Mouse (Mus musculus) ES-E14 (cell line): Measurements from ENCODE around the gene Pced1b. TPM values are rescaled to one million over a fixed set of nuclear protein-coding genes. Genes with fewer than 3 reads are reported as not detected.
"Not testable (repeated sequence)": the region's sequence is repeated elsewhere in the genome, so short reads cannot be mapped to it uniquely, and the experiment has no call there.

Experiments used
- DNase-seq: peaks from one replicate; pipeline ENCODE4 v3.0.0-alpha.2; 2013; ENCODE audit warnings: low read depth, low spot score
- H3K27ac ChIP-seq: 2 replicates; pipeline ENCODE4 v1.5.1; 2012; ENCODE audit warnings: low read depth, mild to moderate bottlenecking, low read length, moderate library complexity, mixed read lengths; ENCODE audit not compliant: poor library complexity, insufficient read depth, severe bottlenecking
- H3K36me3 ChIP-seq: 2 replicates; pipeline ENCODE4 v1.6.1; 2012; ENCODE audit warnings: mild to moderate bottlenecking, low read length, moderate library complexity, mixed read lengths; ENCODE audit not compliant: control insufficient read depth, poor library complexity, insufficient read depth, severe bottlenecking
- H3K4me1 ChIP-seq, 2 experiments: fragments of 150-350 bp in 1 of 2; sonication (generic) in 1 of 2; 2 replicates each; pipeline ENCODE4 v1.6.1; 2012; ENCODE audit warnings: low read length in 2 of 2, mild to moderate bottlenecking in 1 of 2, mixed read lengths in 1 of 2; ENCODE audit not compliant: control insufficient read depth in 2 of 2, insufficient read depth in 2 of 2, poor library complexity in 1 of 2
- H3K4me3 ChIP-seq, 2 experiments: fragments of 150-350 bp in 1 of 2; sonication (generic) in 1 of 2; 2 replicates each; pipeline ENCODE4 v1.5.1; 2012; ENCODE audit warnings: low read length in 2 of 2, low read depth in 1 of 2, mild to moderate bottlenecking in 1 of 2, mixed read lengths in 1 of 2; ENCODE audit not compliant: insufficient read depth in 1 of 2, poor library complexity in 1 of 2, severe bottlenecking in 1 of 2
- H3K9ac ChIP-seq: 2 replicates; pipeline ENCODE4 v1.6.1; 2012; ENCODE audit warnings: low read depth, mild to moderate bottlenecking, low read length, mixed read lengths; ENCODE audit not compliant: poor library complexity, insufficient read depth, severe bottlenecking
- H3K9me3 ChIP-seq: fragments of 150-350 bp; sonication (generic); 2 replicates; pipeline ENCODE4 v1.6.1; 2012; ENCODE audit warnings: low read depth, mild to moderate bottlenecking, low read length; ENCODE audit not compliant: control insufficient read depth, insufficient read depth
- CHD2 ChIP-seq: IDR thresholded peaks from 2 replicates; pipeline ENCODE4 v1.6.1; 2014; ENCODE audit warnings: mild to moderate bottlenecking, low read depth, low read length, inconsistent platforms
- HCFC1 ChIP-seq: IDR thresholded peaks from 2 replicates; pipeline ENCODE4 v1.6.1; 2012; ENCODE audit warnings: low read length, inconsistent platforms, borderline replicate concordance; ENCODE audit not compliant: insufficient read depth
- MAFK ChIP-seq: IDR thresholded peaks from 2 replicates; pipeline ENCODE4 v1.6.1; 2014; ENCODE audit warnings: mild to moderate bottlenecking, low read depth, low read length, inconsistent platforms; ENCODE audit not compliant: insufficient read depth
- ZC3H11A ChIP-seq: IDR thresholded peaks from 2 replicates; pipeline ENCODE4 v1.6.1; 2012; ENCODE audit warnings: low read depth, mild to moderate bottlenecking, inconsistent platforms, low read length, borderline replicate concordance
- ZNF384 ChIP-seq: IDR thresholded peaks from 2 replicates; pipeline ENCODE4 v1.6.1; 2012; ENCODE audit warnings: low read depth, low read length, inconsistent platforms
- in situ Hi-C, 2 experiments: fragments of 600-800 bp; cut with MboI; formaldehyde crosslinking; loops; one replicate each; pipeline ENCODE4 v1.15.1; 2025; ENCODE audit warnings: low sequenced_read_pairs in 2 of 2, inconsistent platforms in 1 of 2; ENCODE audit not compliant: unreplicated experiment in 2 of 2
- total RNA-seq: library from RNA; depleted of rRNA; stranded (reverse); fragments of 300-350 nt; gene quantifications from 2 replicates; pipeline ENCODE4 v1.2.3, GENCODE M21; 2012

Gene Pced1b
- total RNA-seq, 1 experiment: 29.0 TPM

DNA sequence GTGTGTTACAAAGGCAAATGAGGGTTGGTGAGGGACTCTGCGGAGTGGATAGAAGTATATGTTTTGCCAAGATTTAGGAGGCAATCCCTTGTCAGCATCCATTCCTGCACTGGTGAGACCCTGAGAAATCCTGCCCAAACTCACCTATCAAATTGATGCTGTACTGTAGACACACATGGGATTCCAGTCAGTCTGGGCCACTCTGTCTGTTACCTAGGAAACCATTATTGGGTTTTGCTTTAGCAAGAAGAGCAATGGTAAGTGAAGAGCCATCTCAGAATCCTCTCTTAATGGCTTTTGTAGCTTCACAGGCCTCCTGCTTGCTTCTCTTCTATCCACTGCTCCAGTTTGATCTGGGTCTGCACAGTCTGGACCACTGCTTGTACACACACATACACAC, 110.1 kb downstream of the Pced1b start:
- no peak overlapping the region for H3K27ac ChIP-seq
- H3K9ac ChIP-seq: no peak overlapping the region
- TF ChIP-seq MAFK: no peak
- H3K4me3 ChIP-seq: no peak overlapping the region
- in situ Hi-C loops: no loop called here
- peaks cover 2 to 11% of the 10 kb centered on the region in 2 experiments; a peak in 3 of 4 replicates for H3K4me1 ChIP-seq
- no peaks in the 10 kb centered on the region for H3K9me3 ChIP-seq
- H3K36me3 ChIP-seq: no peaks in the 10 kb centered on the region
- DNase-seq: no peak

DNA sequence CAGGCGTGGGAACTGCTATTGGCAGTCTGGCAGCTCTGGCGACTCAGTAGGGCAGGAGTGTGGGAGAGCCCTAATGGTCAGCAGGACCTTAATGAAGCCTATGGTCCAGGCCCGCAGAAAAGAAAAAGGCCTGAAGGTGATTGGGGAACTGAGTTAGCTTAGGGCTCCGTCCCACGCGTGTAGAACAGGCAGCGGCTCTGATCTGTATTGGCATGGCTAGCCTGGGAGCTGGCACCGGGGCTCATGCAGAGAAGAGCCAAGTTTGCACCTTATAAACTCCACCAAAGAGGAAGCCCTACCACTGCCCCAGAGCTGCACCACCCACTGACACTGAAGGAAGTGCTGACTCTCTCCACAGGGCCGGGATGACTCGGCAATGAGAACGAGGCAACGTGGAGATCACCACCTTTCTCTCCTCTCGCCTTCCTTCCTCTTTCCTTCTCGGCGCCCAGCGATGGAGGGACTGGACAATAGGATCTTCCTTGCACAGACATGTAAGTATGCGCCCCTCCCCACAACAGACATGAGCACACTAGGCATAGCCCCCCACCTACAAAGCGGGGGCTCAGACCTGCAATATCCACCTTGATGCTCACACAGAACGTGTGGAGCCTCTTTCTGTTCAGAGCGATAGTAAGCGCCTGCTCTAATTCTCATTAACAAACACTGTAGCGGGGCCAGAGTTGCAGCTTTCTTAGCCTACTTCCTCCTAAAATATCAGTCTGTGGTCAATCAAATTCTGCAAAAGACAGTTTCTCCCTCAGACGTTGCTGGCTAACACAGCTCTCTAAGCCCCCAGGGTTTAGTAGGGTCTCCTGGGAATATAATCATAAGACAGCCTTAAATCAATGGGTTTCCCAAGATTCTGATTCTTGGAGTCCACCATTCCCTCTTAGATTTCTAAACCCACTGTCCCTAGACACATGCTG, 114.2 kb downstream of the Pced1b start:
- no peak for TF ChIP-seq ZNF384
- no peak for TF ChIP-seq CHD2
- no peak for TF ChIP-seq HCFC1
- TF ChIP-seq MAFK: peak; percentile 71
- no peak for TF ChIP-seq ZC3H11A
- H3K27ac ChIP-seq: peak overlapping the region; percentile 8; the same call in 1 of the 2 replicates
- in situ Hi-C loops: no loop called here
- no peaks in the 10 kb centered on the region; the same call in 1 of the 2 replicates for H3K36me3 ChIP-seq
- H3K4me3 ChIP-seq: peak overlapping the region; percentile 1 to 28; a peak in 2 of 4 replicates
- no peak for DNase-seq
- no peaks in the 10 kb centered on the region for H3K9me3 ChIP-seq
- H3K4me1 ChIP-seq: peaks cover 2 to 15% of the 10 kb centered on the region in 2 experiments; a peak in 3 of 4 replicates
- peak overlapping the region; percentile 51 for H3K9ac ChIP-seq

- H3K9ac ChIP-seq: peak overlapping the region; percentile 51; the same call in 1 of the 2 replicates
- H3K4me1 ChIP-seq: peaks cover 2 to 15% of the 10 kb centered on the region in 2 experiments; a peak in 3 of 4 replicates
- H3K4me3 ChIP-seq: no peak overlapping the region
- in situ Hi-C loops: no loop called here
- TF ChIP-seq HCFC1 (no peak), CHD2 (no peak), ZNF384 (no peak), ZC3H11A (no peak), MAFK (no peak)
- DNase-seq: no peak
- H3K36me3 ChIP-seq: no peaks in the 10 kb centered on the region; the same call in 1 of the 2 replicates
- peak overlapping the region; percentile 8; the same call in 1 of the 2 replicates for H3K27ac ChIP-seq
- H3K9me3 ChIP-seq: no peaks in the 10 kb centered on the region
Measured at GRCm38 (mm10) chr15:97361771-97362171, 114.9 kb downstream of the Pced1b start.

DNA sequence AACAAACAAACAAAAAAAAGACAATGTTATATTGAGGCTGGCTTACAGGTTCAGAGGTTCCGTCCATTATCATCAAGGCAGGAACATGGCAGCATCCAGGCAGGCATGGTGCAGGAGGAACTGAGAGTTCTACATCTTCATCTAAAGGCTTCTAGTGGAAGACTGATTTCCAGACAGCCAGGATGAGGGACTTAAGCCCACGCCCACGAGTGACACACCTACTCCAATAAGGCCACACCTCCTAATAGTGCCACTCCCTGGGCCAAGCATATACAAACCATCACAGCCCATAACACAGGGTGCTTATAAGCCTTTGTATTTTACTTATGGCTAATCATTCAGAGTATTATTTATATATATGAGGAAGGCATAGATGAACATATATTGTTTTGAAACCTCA, 117.4 kb downstream of the Pced1b start:
- H3K9me3 ChIP-seq, in situ Hi-C loops, DNase-seq, H3K4me3 ChIP-seq, H3K9ac ChIP-seq, H3K36me3 ChIP-seq, H3K27ac ChIP-seq: not testable (repeated sequence)
- peaks cover 6 to 15% of the 10 kb centered on the region in 2 experiments; a peak in 3 of 4 replicates for H3K4me1 ChIP-seq

DNA sequence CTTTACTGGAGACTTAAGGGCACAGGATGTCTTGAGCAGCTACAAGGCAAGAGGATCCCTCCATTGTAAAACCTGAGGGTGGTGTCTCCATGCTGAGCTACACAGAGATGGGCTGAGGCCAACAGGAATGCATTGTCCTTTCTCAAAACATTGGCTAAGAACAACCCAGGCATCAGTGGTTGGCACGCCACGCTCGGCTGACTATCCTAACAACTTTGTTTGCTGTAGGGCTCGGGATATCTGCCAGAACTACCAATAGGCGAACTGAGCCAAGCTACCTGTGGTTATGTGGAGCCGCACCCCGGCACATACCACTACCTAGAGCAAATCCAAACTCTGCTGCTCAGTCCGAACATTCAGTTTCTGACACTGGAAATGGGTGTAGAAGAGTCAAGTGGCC, 118.1 kb downstream of the Pced1b start:
- no peak overlapping the region for H3K4me3 ChIP-seq
- no peak for TF ChIP-seq HCFC1
- TF ChIP-seq ZC3H11A: no peak
- no peak for TF ChIP-seq CHD2
- no peak for TF ChIP-seq MAFK
- TF ChIP-seq ZNF384: no peak
- in situ Hi-C loops: no loop called here
- H3K27ac ChIP-seq: no peak overlapping the region
- no peaks in the 10 kb centered on the region; the same call in 1 of the 2 replicates for H3K36me3 ChIP-seq
- H3K9ac ChIP-seq: no peak overlapping the region
- no peak for DNase-seq
- H3K4me1 ChIP-seq: peaks cover 7 to 15% of the 10 kb centered on the region in 2 experiments
- H3K9me3 ChIP-seq: no peaks in the 10 kb centered on the region
